Mouse (Mus musculus) urinary bladder, postnatal 10 days (tissue): Measurements from ENCODE around the gene Flrt2.

Experiments used
- DNase-seq: peaks from one replicate; pipeline ENCODE4 v3.0.0; 2022; ENCODE audit warnings: low spot score

Flrt2 gene

DNA sequence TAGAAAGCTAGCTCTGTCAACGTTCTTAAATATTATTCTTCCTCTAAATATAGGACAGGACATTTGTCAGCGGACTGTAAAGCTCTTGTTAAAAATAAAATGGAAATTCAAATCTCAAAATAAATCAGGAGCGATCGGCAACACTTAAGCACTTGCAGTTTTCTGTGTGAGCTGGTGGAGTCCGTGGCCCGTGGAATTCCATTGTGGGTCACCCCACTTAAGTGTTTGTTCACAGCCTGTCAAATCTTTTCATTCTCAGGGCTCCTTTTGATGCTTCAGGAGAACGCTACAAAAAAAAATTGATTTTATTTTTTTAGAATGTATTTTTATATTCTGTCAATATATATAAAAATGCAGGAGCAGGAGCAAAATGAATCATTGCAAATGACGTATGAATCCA is 45.5 kb downstream of the Flrt2 start:
- DNase-seq, result no peak

GRCm38 (mm10) chr12:95738031-95738430 is 46.0 kb downstream of the Flrt2 start:
- no peak for DNase-seq

- no peak for DNase-seq
These were observed 46.6 kb downstream of the Flrt2 start for GRCm38 (mm10) chr12:95738491-95739135.

GRCm38 (mm10) chr12:95739739-95740138 is 47.7 kb downstream of the Flrt2 start:
- DNase-seq, result no peak

DNA sequence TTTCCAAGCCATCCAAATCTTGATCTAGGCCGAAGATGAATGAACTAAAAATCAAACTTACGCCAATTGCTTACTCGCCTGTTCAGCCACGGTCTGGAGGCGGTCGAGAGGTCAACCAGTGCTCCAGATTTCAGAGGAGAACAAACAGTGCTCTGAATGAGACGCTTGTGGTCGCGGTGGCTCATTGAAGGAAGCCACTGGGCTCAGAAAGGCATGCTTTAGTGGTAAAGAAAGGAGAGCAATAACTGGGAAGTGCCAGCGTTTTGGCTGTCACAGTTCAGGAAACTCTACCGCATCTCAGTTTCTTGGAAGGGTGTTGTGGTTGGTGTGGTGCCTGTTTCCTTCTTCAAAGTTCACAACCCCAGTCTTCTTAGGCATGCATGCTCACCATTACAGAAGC is 49.3 kb downstream of the Flrt2 start:
- no peak for DNase-seq

DNA sequence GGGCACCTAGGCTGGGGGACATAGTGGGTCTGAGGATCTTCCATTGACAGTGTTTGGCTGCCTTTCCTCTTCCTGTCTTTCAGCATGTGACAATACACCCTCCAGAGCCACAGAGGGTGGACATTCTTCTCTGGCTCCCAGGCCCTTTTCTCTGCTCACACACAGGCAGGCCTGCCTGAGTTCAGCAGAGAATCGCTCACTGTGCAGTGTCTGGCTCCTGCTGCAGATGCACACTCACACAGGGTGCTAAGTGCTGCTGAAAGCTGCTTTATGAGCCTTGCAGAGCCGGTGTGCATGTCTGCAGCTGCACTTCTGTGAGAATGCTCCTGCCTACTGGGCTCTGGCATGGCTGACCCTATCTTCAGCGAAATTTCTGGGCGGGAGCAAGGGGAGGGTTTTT is 52.3 kb downstream of the Flrt2 start:
- DNase-seq, result no peak

DNA sequence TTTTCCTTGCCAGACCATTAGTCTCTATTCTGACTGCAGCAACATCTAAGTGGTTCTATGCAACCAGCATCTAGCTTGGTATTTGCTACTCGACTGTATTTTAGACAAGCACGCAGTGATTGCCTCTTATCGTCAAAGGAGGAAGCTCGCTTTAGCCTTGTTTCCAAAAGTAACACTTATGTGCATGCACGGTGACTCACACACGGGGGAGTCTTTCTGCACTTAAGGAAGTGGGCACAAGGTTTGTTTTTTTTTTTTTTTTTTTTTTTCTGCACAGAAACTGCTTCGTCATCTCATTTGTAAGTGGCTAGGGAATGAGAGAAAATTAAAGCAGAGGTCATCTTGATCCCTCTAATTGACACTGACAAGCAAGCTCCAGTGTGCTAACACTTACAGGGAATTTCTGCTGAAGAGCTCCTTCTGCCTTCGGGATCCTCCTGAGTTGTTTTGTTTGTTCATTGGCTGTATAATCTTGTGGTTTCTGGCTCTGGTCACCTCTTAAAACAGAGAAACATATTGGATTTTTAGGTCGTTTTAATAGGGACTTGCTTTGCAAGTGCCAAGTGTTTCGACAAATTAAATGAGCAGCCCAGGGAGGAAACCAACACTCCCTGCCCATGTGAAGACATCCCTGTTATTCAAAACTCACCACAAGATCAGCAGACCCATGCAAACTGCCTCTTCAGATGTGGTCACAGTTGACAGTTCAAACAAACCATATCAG is 55.0 kb downstream of the Flrt2 start:
- DNase-seq, result no peak

- no peak for DNase-seq
These were observed 56.7 kb downstream of the Flrt2 start for GRCm38 (mm10) chr12:95748760-95749159.

- no peak for DNase-seq
These were observed 57.2 kb downstream of the Flrt2 start for GRCm38 (mm10) chr12:95749248-95749647.

DNA sequence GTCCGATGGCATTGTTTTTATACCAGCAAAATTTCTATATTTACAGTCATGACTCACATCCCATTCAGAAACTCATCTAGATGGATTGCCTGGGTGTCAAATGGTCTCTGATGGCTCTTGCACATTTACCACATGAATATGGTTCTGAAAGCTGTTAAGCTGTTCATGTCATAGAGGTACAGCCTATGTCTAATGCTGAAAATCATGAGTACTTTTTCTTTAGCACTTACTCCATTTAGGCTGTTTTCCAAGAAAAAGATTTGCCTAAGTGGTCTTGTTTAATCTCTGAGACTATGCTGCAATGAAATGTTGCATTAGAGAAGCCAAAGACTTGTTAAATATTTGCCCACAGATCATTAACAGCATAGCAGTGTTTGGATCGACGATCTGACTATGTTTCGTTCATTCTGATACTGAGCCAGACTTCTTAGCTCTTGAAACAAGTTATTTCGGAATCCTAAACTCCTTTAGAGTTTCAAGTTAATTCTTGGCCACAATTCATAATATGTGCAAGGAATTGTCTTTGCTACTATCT is 67.3 kb downstream of the Flrt2 start:
- no peak for DNase-seq

GRCm38 (mm10) chr12:95765255-95765654 is 73.2 kb downstream of the Flrt2 start:
- DNase-seq, result no peak

DNA sequence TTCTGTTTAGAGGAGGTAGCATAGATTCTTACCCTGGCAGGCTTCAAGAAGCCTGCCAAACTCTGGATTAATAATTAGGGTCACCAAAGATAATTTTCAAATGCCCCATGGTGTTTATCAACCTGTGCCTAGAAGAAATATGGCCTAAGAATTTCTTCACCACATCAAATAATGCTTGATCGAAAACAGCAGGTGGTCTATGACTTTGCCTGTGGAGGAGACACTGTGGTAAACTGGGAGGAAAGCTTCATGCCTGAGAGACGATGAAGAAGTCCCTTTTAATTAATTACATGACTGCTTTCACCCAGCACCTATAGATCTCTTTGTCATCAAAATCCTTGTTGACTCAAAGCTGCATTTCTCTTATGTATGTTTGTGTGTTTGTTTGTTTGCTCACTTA is 77.0 kb downstream of the Flrt2 start:
- DNase-seq, result no peak

DNA sequence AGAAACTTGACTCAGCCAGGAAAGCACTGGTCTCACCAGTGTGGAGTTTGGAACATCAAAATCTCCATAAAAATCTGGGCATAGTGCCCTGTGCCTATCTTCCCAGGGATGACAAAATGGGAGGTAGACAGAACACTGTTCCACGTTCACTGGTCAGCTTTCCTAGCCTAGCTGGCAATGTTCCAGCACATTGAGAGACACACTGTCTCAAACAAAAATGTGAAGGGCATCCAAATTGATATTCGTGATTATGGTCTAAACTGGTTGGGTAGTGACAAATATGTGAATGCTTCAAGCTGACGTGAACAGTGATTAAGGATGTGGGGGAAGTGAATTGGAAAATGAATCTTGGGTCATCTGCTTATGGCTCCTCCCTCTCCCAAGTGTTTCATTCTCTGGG is 78.2 kb downstream of the Flrt2 start:
- DNase-seq, result no peak

DNA sequence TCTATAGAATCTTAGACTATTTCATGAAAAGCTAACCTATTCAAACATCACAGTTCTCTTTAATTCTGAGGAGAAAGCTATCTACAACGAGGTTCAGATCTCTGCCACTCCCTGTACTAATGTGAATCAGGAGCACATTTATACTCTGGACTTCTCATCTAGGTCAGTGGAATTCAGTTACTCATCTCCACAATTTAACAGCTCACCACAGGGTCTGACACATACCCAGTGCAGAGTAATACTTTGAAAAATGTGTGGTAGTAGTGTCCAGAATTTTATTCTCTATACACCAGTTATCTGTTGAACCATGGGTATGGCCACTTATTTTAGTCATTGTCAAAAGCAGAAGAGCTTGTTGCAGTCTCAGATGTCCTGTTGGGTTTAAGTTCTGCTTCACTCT is 98.1 kb downstream of the Flrt2 start:
- DNase-seq, result no peak

GRCm38 (mm10) chr12:95816660-95817059 is 124.6 kb downstream of the Flrt2 start:
- DNase-seq, result no peak
